Mouse (Mus musculus): Measurements from ENCODE around the gene Ttll8. TPM values are rescaled to one million over a fixed set of nuclear protein-coding genes. Genes with fewer than 3 reads are reported as not detected.

Ttll8 gene
- total RNA-seq, 2 experiments from 2014 or later: 1.3 to 1.7 TPM

DNA sequence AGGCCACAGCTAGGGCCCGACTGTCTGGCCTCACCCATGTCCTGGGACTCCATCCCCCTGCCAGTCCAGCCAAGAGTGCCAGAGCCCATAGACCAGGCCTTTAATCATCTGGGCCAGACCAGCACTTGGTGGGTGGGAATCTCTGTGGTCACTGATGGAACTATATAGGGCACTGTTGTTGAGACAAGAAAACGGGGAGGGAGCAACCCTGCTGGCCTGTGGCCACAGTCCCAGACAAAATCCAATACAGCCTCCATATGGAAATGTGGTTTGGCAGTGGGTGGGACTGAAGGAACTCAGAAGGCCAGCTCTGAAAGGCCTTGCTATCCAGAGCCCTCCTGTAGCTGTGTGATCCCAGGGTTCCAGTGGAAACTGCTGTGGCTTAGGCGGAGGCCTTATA is 65.2 kb downstream of the Ttll8 start:
- intact Hi-C loops (cut with DNase I): no loop called here
- no peak for DNase-seq

- no peak for DNase-seq
- intact Hi-C loops (cut with DNase I): no loop called here
Measured at GRCm38 (mm10) chr15:88885376-88885775, 68.8 kb downstream of the Ttll8 start.

DNA sequence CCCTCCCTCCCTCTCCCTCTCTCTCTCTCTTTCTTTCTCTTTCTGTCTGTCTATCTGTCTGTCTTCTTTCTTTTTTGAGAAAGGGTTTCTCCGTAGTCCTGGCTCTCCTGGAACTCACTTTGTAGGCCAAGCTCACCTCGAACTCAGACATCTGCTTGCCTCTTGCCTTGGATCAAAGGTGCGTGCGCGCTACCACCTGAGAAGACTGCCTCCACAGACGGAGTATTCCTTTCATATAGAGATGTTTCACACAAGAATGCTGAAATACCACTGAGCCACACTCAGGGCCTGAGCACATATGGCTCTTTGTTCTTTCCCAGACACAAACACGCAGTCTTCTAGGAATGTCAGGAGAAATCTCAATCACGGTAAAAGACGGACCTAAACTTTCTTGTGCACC is 70.9 kb downstream of the Ttll8 start:
- intact Hi-C loops (cut with DNase I): no loop called here
- DNase-seq: no peak

- intact Hi-C loops (cut with DNase I): no loop called here
Measured at GRCm38 (mm10) chr15:88882851-88883250, 71.4 kb downstream of the Ttll8 start.

GRCm38 (mm10) chr15:88881253-88882044 is 72.8 kb downstream of the Ttll8 start:
- intact Hi-C loops (cut with DNase I): no loop called here
- no peak for DNase-seq

More at GRCm38 (mm10) chr15:88882851-88883250, 71.4 kb downstream of the Ttll8 start:
- no peak for DNase-seq

GRCm38 (mm10) chr15:88877021-88877400 is 77.2 kb downstream of the Ttll8 start:
- no peak for DNase-seq
- intact Hi-C loops (cut with DNase I): no loop called here

GRCm38 (mm10) chr15:88876155-88877020 is 77.8 kb downstream of the Ttll8 start:
- peak; percentile 81 for DNase-seq
- intact Hi-C loops (cut with DNase I): no loop called here

DNA sequence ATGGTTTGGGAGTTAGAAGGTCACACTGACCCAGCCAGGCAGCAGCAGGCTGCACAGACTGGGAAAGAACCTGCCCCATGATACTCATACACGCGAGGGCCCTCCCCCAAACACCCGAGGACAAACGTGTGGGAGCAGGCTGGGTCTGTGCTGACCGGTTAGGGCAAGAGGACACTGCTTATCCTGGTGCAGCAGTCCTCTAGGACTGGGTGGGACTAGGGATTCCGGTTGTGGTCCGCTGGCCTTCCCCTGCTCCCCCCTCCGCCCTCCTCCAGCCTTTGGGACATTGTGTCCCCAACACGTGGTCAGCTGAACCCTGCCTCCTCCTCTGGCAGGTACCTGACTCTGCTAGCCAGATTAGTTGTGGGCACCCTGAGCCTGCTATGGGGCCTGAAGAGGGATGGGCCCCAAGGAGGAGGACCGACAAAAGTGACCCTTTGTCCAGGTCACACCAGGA is 78.6 kb downstream of the Ttll8 start:
- intact Hi-C loops (cut with DNase I): no loop called here
- DNase-seq: no peak

- DNase-seq: no peak
- intact Hi-C loops (cut with DNase I): loop anchor here (5.0 kb wide), 1 partner anchor 47 kb away; no protein-coding TSS in a partner anchor
Measured at GRCm38 (mm10) chr15:88874477-88874876, 79.7 kb downstream of the Ttll8 start.

DNA sequence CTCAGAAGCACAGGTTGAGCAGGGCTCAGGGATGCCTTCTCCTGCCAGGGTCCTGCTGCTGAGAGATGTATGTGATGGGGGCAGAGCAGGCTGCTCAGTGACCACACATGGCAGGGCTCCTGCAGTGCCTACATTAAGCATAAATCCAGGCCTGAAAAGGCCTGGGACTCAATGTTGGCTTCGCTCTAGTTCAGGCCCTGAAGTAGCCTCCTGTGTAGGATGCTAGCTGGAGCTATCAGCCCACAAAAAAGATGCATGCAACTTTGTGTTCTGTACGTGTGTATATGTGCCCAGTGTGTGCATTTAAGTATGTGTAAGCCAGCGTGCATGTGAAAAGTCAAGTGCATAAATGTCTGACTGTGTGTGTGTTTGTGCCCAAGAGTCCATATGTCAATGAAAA is 80.2 kb downstream of the Ttll8 start:
- DNase-seq: no peak
- intact Hi-C loops (cut with DNase I): loop anchor here (5.0 kb wide), 1 partner anchor 47 kb away; no protein-coding TSS in a partner anchor

DNA sequence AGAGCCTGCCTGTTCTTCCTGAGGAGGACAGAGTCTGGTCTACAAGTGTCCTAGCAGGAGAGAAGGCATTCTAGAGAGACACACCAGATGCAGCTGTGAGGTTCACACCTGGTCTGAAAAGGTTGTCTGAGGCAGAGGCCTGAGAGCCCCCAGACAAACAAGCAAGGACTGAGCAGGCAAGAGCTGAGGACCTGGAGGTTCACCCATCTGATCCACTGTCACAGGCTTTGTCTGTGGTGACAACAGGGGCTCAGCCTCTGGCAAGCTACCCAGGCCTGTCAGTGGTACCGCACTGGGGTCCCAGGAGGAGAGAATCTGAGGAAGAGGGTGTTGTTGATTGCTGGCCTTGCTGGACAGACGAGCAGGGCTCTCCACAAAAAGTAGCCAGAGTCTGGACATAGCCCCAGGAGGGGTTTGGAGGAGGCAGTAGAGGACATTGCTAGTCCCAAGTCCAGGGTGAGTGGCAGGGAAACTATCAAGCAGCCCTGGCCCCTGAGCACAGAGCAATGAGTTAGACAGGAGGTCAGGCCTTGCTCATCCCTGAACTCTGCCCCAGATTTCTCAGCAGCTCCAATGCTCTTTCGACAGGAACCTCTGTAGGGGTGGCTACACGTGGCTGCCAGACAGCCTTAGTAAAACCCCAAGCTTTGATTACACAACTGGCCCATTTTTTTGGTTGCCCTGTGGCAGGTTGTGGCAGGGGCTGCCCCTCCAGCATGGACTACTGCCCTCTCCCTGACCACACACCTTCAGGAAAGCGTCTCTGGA is 83.6 kb downstream of the Ttll8 start:
- intact Hi-C loops (cut with DNase I): loop anchor here (5.0 kb wide), 1 partner anchor 43 kb away; no protein-coding TSS in a partner anchor
- DNase-seq: no peak

GRCm38 (mm10) chr15:88868024-88868742 is 86.0 kb downstream of the Ttll8 start:
- DNase-seq: no peak
- intact Hi-C loops (cut with DNase I): no loop called here

- no peak for DNase-seq
- intact Hi-C loops (cut with DNase I): no loop called here
Measured at GRCm38 (mm10) chr15:88867368-88868023, 86.7 kb downstream of the Ttll8 start.

DNA sequence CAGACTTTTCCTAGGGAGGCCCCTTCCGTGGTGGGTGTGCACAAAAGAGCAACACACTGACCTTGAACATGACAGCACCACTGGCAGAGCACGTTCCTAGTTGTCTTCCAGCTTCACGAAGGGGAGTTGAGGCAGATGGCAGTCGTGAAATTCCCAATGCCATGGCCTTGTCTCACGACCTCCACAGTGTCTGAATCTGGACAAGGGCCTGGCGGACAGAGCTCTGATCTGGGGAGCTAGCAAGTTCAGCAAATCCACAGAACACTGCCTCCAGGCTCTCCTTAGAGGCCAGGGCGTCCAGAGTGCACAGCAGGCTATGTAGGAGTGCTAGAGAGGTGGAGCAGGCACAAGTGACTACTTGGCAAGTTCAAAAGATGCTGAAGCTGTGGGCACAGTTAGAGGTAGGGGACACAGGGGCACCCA is 87.3 kb downstream of the Ttll8 start:
- no peak for DNase-seq
- intact Hi-C loops (cut with DNase I): no loop called here

DNA sequence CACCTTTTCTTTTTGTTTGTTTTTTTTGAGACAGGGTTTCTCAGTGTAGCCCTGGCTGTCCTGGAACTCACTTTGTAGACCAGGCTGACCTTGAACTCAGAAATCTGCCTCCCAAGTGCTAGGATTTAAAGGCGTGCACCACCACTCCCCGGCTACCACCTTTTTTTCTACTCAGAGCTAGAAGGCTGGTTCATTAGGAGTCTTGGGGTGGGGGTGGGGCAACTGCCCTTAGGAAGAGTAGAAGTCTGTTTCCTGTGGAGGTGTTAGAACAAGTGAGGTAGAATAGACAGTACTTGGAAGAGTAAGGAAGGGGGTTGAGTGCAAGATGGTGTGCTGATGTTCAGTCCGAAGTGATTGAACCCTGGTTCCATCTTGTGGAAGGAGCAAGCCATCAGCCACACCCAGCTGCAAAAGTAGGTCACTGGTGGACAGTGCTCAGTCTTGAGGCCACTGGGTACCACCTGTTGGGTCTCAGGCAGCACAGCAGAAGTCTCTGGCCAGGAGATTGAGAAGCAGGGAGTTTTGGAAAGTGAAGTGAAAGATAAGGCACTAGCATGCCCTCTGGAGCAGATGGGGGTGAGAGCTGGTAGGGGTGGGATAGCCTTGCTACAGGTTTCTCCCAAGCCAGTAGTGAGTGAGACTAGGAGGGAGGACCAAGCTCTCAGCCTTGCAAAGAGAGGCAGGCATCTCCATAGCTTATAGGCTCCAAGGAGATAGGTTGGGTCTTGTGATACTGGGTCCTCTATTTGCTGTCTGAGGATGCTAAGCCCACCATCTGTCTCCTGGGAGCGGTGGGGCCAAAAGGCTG is 88.1 kb downstream of the Ttll8 start:
- intact Hi-C loops (cut with DNase I): no loop called here
- DNase-seq: no peak

DNA sequence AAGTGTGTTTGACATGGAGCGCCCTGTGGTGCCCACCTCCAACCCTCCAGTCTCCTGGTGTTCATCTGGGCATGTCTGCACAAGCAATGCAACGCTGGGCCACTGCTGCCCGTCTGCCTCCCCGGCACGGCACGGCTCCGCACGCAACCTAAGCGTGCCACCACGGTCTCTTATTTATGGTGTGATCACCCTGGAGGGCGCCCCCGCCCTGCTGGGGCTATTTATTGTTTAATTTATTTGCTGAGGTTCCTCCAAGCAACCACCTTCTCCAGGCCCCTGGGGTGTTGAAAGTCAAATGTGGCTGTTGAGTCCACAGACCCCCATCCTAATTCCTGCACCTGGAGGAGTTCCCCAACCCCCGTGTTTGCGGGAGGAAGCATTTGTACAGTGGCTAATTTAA is 89.2 kb downstream of the Ttll8 start:
- intact Hi-C loops (cut with DNase I): no loop called here

DNA sequence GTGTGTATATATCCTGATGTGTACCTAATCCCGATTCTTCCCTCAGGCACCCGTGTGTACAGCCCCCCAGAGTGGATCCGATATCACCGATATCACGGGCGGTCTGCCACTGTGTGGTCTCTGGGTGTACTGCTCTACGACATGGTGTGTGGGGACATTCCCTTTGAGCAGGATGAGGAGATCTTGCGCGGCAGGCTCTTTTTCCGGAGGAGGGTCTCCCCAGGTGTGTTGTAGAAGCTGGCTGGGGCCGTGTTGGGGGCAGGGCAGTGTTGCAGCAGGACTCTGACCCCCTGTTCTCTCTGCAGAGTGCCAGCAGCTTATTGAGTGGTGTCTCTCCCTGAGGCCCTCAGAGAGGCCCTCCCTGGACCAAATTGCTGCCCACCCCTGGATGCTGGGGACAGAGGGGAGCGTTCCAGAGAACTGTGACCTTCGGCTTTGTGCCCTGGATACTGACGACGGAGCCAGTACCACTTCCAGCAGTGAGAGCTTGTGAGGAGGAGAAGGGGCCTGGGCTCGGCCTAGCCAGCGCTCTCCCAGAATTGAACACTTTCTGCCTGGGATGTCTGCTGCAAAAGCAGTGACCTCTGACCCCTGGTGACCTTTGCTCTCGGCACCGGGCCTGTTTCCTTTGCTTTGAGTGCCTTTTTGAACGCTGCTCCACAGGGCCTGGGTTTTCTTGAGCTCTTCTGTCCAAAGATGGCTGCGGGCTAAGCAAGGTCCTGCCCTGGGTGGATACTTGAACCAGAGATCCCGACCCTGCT is 89.8 kb downstream of the Ttll8 start:
- DNase-seq: no peak
- intact Hi-C loops (cut with DNase I): no loop called here

More for the DNA sequence above, 89.2 kb downstream of the Ttll8 start:
- DNase-seq: no peak

DNA sequence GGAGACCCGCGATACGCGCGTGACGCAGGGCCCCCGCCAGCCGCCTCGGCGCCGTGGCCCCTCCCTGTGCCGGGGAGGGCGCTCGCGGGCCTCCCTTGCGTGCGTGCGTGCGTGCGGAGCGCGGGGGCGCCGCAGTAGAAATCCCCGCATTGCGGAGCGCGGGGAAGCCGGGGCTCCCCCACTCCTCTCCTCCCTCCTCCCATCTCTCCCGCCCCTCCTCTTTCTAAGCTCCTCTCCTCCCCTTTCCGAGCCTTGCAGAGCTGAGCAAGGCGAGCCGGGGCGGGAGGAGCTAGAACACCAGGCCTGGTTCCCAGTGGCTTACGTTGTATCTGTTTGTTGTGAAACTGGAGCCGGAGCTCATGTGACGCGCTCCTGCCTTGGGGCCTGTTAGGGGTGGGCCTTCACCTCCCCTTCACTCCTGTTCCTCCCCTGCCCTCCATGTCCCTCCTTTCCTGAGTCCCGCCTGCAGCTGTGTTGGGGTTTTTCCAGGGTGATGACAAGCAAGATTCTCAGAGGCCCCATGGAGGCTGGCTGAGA is 90.5 kb downstream of the Ttll8 start:
- intact Hi-C loops (cut with DNase I): no loop called here
- DNase-seq: peak; percentile 78
